Mouse (Mus musculus) heart, postnatal 0 days (tissue): ENCODE results near the gene Smyd3.

Experiments
- CTCF ChIP-seq: IDR thresholded peaks from 2 replicates; pipeline ENCODE4 v1.5.1; 2016; ENCODE audit warnings: antibody characterized with exemption, control low read depth, low read depth
- EP300 ChIP-seq: IDR thresholded peaks from 2 replicates; pipeline ENCODE4 v1.6.1; 2016; ENCODE audit warnings: antibody characterized with exemption, low read depth

DNA sequence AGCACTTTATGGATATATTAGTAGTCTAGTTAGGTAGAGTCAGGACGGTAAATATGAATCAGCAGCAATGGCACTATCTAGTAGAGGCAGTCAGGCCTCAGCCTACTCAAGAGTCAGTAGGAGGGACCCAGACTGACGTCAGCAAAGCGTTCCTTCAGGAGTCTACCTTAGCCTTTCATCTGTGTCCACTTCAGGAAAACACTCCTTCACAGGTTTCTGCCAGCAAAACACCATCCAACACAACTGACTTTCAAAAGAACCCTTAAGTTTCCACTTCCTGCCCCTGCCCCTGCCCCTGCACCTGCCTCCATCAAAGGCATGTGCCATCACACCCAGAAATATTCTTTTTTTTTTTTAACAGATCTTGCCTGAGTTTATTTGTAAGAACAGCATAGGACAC, 2.1 kb upstream of the Smyd3 start:
- TF ChIP-seq CTCF (no peak), EP300 (no peak)
